Mouse (Mus musculus) thymus, postnatal 36 days (tissue): ENCODE measurements around the gene Blmh.
A peak's percentile ranks its signal among the peaks of the same experiment; 100 is the strongest.
"Not testable (repeated sequence)": the region's sequence is repeated elsewhere in the genome, so short reads cannot be mapped to it uniquely, and the experiment has no call there.

Source experiments
- DNase-seq, 2 experiments: peaks; one replicate each; pipeline ENCODE4 v3.0.0; 2022; ENCODE audit warnings: mixed read lengths in 2 of 2

Gene Blmh

GRCm38 (mm10) chr11:76917230-76917548 lies 7.4 kb upstream of the Blmh start:
- no peak for DNase-seq

- DNase-seq = no peak
These were observed 4.0 kb upstream of the Blmh start for GRCm38 (mm10) chr11:76920607-76921006.

GRCm38 (mm10) chr11:76928586-76928985 lies 4.0 kb downstream of the Blmh start:
- not testable (repeated sequence) for DNase-seq

- DNase-seq = no peak
These were observed 8.6 kb downstream of the Blmh start for GRCm38 (mm10) chr11:76933209-76933608.

- DNase-seq = no peak
These were observed 12.0 kb downstream of the Blmh start for GRCm38 (mm10) chr11:76936578-76936977.

- no peak for DNase-seq
These were observed 20.2 kb downstream of the Blmh start for GRCm38 (mm10) chr11:76944839-76945238.

GRCm38 (mm10) chr11:76945386-76946202 lies 21.0 kb downstream of the Blmh start:
- peak; percentile 94 to 96 for DNase-seq

- DNase-seq = peak in 1 of 2 experiments; percentile 5
These were observed 21.6 kb downstream of the Blmh start for GRCm38 (mm10) chr11:76946203-76946585.

GRCm38 (mm10) chr11:76953536-76953935 lies 28.9 kb downstream of the Blmh start:
- no peak for DNase-seq

- DNase-seq = no peak
These were observed 41.1 kb downstream of the Blmh start for GRCm38 (mm10) chr11:76965703-76966102.

- no peak for DNase-seq
These were observed 45.7 kb downstream of the Blmh start for GRCm38 (mm10) chr11:76970328-76970727.

GRCm38 (mm10) chr11:76974680-76975319 lies 50.2 kb downstream of the Blmh start:
- no peak for DNase-seq

GRCm38 (mm10) chr11:76981570-76982141 lies 57.0 kb downstream of the Blmh start:
- DNase-seq = no peak

GRCm38 (mm10) chr11:76982415-76982814 lies 57.8 kb downstream of the Blmh start:
- DNase-seq = no peak

GRCm38 (mm10) chr11:76983641-76984040 lies 59.0 kb downstream of the Blmh start:
- DNase-seq = no peak

- no peak for DNase-seq
These were observed 59.6 kb downstream of the Blmh start for GRCm38 (mm10) chr11:76984173-76984572.

GRCm38 (mm10) chr11:76990839-76991238 lies 66.2 kb downstream of the Blmh start:
- no peak for DNase-seq

GRCm38 (mm10) chr11:76992886-76993285 lies 68.3 kb downstream of the Blmh start:
- peak; percentile 33 to 45 for DNase-seq

- no peak for DNase-seq
These were observed 71.5 kb downstream of the Blmh start for GRCm38 (mm10) chr11:76995966-76996672.

- peak; percentile 60 to 67 for DNase-seq
These were observed 72.7 kb downstream of the Blmh start for GRCm38 (mm10) chr11:76997305-76997704.

- DNase-seq = no peak
These were observed 73.5 kb downstream of the Blmh start, which contains the start of gene Slc6a4 for GRCm38 (mm10) chr11:76997916-76998704. Gene Slc6a4, plus strand, starts transcription at chr11:76998603.

- no peak for DNase-seq
These were observed 74.2 kb downstream of the Blmh start for GRCm38 (mm10) chr11:76998705-76999226.
